Mouse (Mus musculus) megakaryocyte, embryonic 14.5 days (primary cell): ENCODE measurements around the gene Zbtb8os.

Experiments used
- FLI1 ChIP-seq: IDR thresholded peaks from 2 replicates; pipeline ENCODE4 v1.6.1; 2012; ENCODE audit warnings: low read length, inconsistent platforms, mixed read lengths
- GATA1 ChIP-seq: IDR thresholded peaks from 3 replicates; pipeline ENCODE4 v1.6.1; 2012; ENCODE audit warnings: mixed read lengths, low read length, inconsistent platforms, borderline replicate concordance

GRCm38 (mm10) chr4:129394089-129394870 lies 58.8 kb downstream of the Zbtb8os start:
- TF ChIP-seq GATA1, result no peak
- no peak for TF ChIP-seq FLI1
